Mouse (Mus musculus): Measurements from ENCODE around the gene Msmb. TPM values are rescaled to one million over a fixed set of nuclear protein-coding genes. Genes with fewer than 3 reads are reported as not detected.

Gene Msmb
- not detected for polyA plus RNA-seq (2014; fragmentation: Illumina TruSeq; extraction: RNeasy Lipid Tissue Mini Kit (QIAGEN cat#74804); ENCODE audit: low read depth, low replicate concordance)

GRCm38 (mm10) chr14:32141723-32142122 is at the start of gene Msmb:
Gene Msmb, plus strand, starts transcription at chr14:32142023.

DNA sequence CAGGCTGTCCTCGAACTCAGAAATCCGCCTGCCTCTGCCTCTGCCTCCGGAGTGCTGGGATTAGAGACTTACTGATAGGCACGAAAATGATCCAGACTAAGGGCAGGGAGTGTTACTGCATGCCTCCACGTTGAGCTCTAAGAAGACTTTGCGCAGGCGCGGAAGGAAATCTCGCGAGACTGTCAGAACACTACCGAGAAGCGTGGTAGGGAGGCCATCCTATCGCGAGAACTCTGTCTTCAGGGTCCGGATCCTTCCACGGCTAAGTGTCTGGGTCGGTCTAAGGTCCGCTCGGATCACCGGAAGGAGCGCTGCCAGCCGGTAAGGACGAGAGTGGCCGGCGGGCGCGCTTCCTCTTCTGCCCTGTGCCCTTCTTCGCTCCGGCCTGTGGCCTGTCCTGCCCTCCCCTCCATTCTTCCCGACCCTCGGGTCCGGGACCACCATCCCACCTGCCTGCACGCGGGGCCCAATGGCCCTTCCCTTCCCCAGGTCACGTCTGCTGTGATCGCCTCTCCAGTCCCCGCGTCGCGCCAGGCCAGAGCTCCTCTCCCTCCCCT is 17.9 kb downstream of the Msmb start, which contains the start of gene Ncoa4:
TSS of gene Ncoa4 (plus strand) at position 176 of the 557 bp plus-strand sequence.

GRCm38 (mm10) chr14:32201791-32202451 is 60.1 kb downstream of the Msmb start, which contains the start of the genes Timm23 and Parg:
Gene Timm23, minus strand, starts transcription at chr14:32201898.
Gene Parg, plus strand, starts transcription at chr14:32201949.

Other genes starting within 250 kb of the Msmb start
- gene Galnt15, start 113.0 kb upstream of the Msmb start, polyA plus RNA-seq (2014; fragmentation: Illumina TruSeq; extraction: RNeasy Lipid Tissue Mini Kit (QIAGEN cat#74804); ENCODE audit: low read depth, low replicate concordance), result 17.4 TPM
- gene Oxnad1, start 56.6 kb upstream of the Msmb start, polyA plus RNA-seq (2014; fragmentation: Illumina TruSeq; extraction: RNeasy Lipid Tissue Mini Kit (QIAGEN cat#74804); ENCODE audit: low read depth, low replicate concordance), result 68.9 TPM
- 80.0 TPM for gene Dph3, start 56.3 kb upstream of the Msmb start, polyA plus RNA-seq (2014; fragmentation: Illumina TruSeq; extraction: RNeasy Lipid Tissue Mini Kit (QIAGEN cat#74804); ENCODE audit: low read depth, low replicate concordance)
- 70.5 TPM for gene Ncoa4, start 17.8 kb downstream of the Msmb start, polyA plus RNA-seq (2014; fragmentation: Illumina TruSeq; extraction: RNeasy Lipid Tissue Mini Kit (QIAGEN cat#74804); ENCODE audit: low read depth, low replicate concordance)
- gene Timm23, start 59.9 kb downstream of the Msmb start, polyA plus RNA-seq (2014; fragmentation: Illumina TruSeq; extraction: RNeasy Lipid Tissue Mini Kit (QIAGEN cat#74804); ENCODE audit: low read depth, low replicate concordance), result 355 TPM
- 14.2 TPM for gene Parg, start 59.9 kb downstream of the Msmb start, polyA plus RNA-seq (2014; fragmentation: Illumina TruSeq; extraction: RNeasy Lipid Tissue Mini Kit (QIAGEN cat#74804); ENCODE audit: low read depth, low replicate concordance)
- gene Ogdhl, start 180.0 kb downstream of the Msmb start, polyA plus RNA-seq (2014; fragmentation: Illumina TruSeq; extraction: RNeasy Lipid Tissue Mini Kit (QIAGEN cat#74804); ENCODE audit: low read depth, low replicate concordance), result 110 TPM
- not detected for gene 1700024G13Rik, start 246.4 kb downstream of the Msmb start, polyA plus RNA-seq (2014; fragmentation: Illumina TruSeq; extraction: RNeasy Lipid Tissue Mini Kit (QIAGEN cat#74804); ENCODE audit: low read depth, low replicate concordance)